Mouse (Mus musculus) lung, embryonic 14.5 days (tissue): ENCODE data around the gene Klhl30. TPM values are rescaled to one million over a fixed set of nuclear protein-coding genes. Genes with fewer than 3 reads are reported as not detected.

ENCODE experiments used
- ATAC-seq: fragments of 200-750 bp; cut with Nextera tagmentation; 2 replicates; pipeline ENCODE4 v1.8.0; 2017; ENCODE audit warnings: mild to moderate bottlenecking, moderate TSS enrichment, moderate library complexity; ENCODE audit not compliant: insufficient read depth
- DNase-seq: peaks from one replicate; pipeline ENCODE4 v3.0.0-alpha.2; 2015
- H3K27ac ChIP-seq: fragments of 300-500 bp; sonication (generic); 2 replicates; pipeline ENCODE4 v1.5.1; 2014; ENCODE audit warnings: low read depth, mild to moderate bottlenecking, moderate library complexity
- H3K27me3 ChIP-seq: fragments of 300-500 bp; sonication (generic); 2 replicates; pipeline ENCODE4 v1.6.1; 2014; ENCODE audit warnings: low read length, control low read depth; ENCODE audit not compliant: insufficient read depth
- H3K36me3 ChIP-seq: fragments of 300-500 bp; sonication (generic); 2 replicates; pipeline ENCODE4 v1.6.1; 2014; ENCODE audit warnings: control low read depth; ENCODE audit not compliant: insufficient read depth
- H3K4me1 ChIP-seq: fragments of 300-500 bp; sonication (generic); 2 replicates; pipeline ENCODE4 v1.6.1; 2014; ENCODE audit warnings: antibody characterized with exemption, control low read depth; ENCODE audit not compliant: insufficient read depth
- H3K4me2 ChIP-seq: fragments of 300-500 bp; sonication (generic); 2 replicates; pipeline ENCODE4 v1.6.1; 2014; ENCODE audit warnings: mild to moderate bottlenecking
- H3K4me3 ChIP-seq: fragments of 300-500 bp; sonication (generic); 2 replicates; pipeline ENCODE4 v1.5.1; 2014; ENCODE audit warnings: low read depth, low read length
- H3K9ac ChIP-seq: fragments of 300-500 bp; sonication (generic); 2 replicates; pipeline ENCODE4 v1.6.1; 2014
- H3K9me3 ChIP-seq: fragments of 300-500 bp; sonication (generic); 2 replicates; pipeline ENCODE4 v1.6.1; 2016; ENCODE audit warnings: low read depth, low read length, control low read depth
- CTCF ChIP-seq: IDR thresholded peaks from 2 replicates; pipeline ENCODE4 v1.5.1; 2016; ENCODE audit warnings: antibody characterized with exemption, low read depth
- WGBS: fragments of 180-500 bp; shearing (Covaris S2); extraction: QIAGEN DNeasy Blood & Tissue Kit; methylation state at CpG from one replicate; pipeline ENCODE4 v1.1.7; 2014; 5-methylcytosine and 5-hydroxymethylcytosine counted together
- polyA plus RNA-seq: library from polyadenylated mRNA; unstranded; fragments of >200 nt; fragmentation: Nextera tagmentation; extraction: Ambion mirVana; gene quantifications from 2 replicates; pipeline ENCODE4 v1.2.1, GENCODE M21; 2014

Klhl30 gene
- 0.08 and 1.3 TPM in 2 replicates for polyA plus RNA-seq

DNA sequence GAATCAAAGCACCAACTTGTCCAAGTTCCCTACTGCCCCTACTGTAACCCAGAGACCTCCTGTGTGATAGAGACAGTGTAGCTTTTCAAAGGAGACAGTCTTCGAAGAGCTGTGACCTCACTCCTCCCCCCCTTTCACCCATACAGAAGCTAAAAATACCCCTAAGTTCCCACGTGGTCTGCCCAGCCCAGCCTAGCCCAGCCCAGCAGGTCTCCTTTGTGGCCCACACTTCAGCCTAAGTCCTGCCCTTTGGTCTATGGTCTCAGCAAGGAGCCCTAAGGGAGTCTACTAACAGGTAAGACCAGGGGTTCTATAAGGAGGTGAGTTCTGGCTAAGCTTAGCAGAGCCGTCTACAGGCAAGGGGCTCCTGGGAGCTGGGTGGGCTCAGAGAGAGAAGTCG is at the start of gene Klhl30:
Gene Klhl30, plus strand, starts transcription at position 176 of the 400 bp plus-strand sequence.
- ATAC-seq (no peak), DNase-seq (no peak)
- Histone ChIP-seq H3K9me3 (no peaks in the 10 kb centered on the region), H3K4me3 (no peak within 1 kb of the TSS), H3K27me3 (peaks cover 10% of the 10 kb centered on the region), H3K9ac (no peak within 1 kb of the TSS), H3K27ac (no peak within 1 kb of the TSS), H3K4me1 (no peaks in the 10 kb centered on the region), H3K4me2 (no peak within 1 kb of the TSS), H3K36me3 (no peaks in the 10 kb centered on the region)
- TF ChIP-seq CTCF, result no peak
- 35% methylated on average over 4 of the region's 4 CpGs for WGBS

DNA sequence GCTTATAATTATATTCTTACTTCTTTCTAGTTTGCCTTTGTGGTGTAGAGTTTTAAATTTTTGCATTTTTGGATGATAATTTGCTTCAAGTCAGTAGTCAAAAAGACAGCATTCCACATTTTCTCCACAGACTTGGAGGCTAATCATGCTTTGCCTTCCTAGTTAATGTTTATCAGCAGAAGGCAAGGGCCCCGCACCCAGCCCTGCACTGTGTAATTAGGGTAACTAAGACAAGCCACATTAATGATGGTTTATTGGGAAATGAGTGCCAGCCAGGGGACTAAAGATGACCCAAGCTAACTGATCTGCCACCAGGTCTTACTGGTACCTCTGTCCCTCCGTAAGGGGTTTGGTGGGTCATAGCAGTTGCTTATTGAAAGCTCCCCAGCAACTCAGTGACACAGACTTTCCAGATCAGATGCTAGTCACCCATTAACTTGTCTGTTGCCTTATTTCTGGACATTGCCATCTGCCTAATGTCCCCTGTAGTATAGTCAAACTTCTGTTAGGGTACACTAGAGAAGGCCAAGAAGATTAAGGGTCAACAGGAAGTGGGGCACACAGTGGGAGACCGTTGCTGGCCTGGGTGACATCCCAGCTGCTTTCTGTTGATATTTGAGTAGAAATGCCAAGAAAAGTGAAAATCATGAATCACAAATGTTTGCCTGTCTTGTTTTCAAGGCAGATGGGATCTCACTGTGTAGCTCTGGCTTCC is 49.5 kb upstream of the Klhl30 start:
- H3K4me2 ChIP-seq, result no peak overlapping the region
- DNase-seq (peak; percentile 11), ATAC-seq (no peak)
- no peaks in the 10 kb centered on the region for H3K9me3 ChIP-seq
- H3K27ac ChIP-seq, result no peak overlapping the region
- H3K27me3 ChIP-seq, result no peaks in the 10 kb centered on the region
- H3K9ac ChIP-seq, result no peak overlapping the region
- no peak for TF ChIP-seq CTCF
- no peaks in the 10 kb centered on the region for H3K4me1 ChIP-seq
- no peak overlapping the region for H3K4me3 ChIP-seq
- H3K36me3 ChIP-seq, result 0 out of 2 replicates have a peak, but pooled peaks cover 10% of the 10 kb centered on the region
- WGBS, result 59% methylated on average over 3 of the region's 3 CpGs

DNA sequence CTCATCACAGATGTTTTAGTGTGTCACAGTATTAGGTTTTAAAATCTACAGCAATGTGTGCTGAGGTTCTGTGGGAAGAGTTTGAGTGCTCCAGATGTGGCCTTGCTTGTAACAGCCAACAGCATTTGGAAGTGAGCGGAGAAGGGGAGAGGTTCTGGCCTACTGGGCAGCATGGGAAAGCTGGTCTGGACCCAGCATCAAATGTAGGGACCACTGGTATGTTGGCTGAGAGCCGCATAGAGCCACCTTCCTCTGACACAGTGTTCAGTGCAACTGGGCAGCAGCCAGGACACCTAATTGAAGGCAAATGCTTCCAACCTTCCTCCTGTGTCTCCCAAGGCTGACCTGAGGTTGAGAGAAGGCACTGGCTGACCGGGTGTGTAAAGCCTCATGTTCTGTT is 48.8 kb upstream of the Klhl30 start:
- DNase-seq, result no peak
- no peak overlapping the region for H3K9ac ChIP-seq
- no peaks in the 10 kb centered on the region for H3K27me3 ChIP-seq
- WGBS, result 79% methylated on average over 3 of the region's 3 CpGs
- H3K36me3 ChIP-seq, result 0 out of 2 replicates have a peak, but pooled peaks cover 10% of the 10 kb centered on the region
- no peak for ATAC-seq
- no peak overlapping the region for H3K4me3 ChIP-seq
- H3K9me3 ChIP-seq, result no peaks in the 10 kb centered on the region
- no peak overlapping the region for H3K4me2 ChIP-seq
- no peaks in the 10 kb centered on the region for H3K4me1 ChIP-seq
- no peak for TF ChIP-seq CTCF
- H3K27ac ChIP-seq, result no peak overlapping the region

GRCm38 (mm10) chr1:91304621-91305020 is 46.2 kb upstream of the Klhl30 start:
- no peaks in the 10 kb centered on the region for H3K27me3 ChIP-seq
- no peak for DNase-seq
- H3K4me1 ChIP-seq, result no peaks in the 10 kb centered on the region
- H3K27ac ChIP-seq, result no peak overlapping the region
- no peak overlapping the region for H3K4me2 ChIP-seq
- TF ChIP-seq CTCF, result no peak
- H3K36me3 ChIP-seq, result peaks cover 21% of the 10 kb centered on the region
- no peak for ATAC-seq
- no peaks in the 10 kb centered on the region for H3K9me3 ChIP-seq
- H3K4me3 ChIP-seq, result no peak overlapping the region
- WGBS, result 90% methylated on average over 4 of the region's 4 CpGs
- H3K9ac ChIP-seq, result no peak overlapping the region

DNA sequence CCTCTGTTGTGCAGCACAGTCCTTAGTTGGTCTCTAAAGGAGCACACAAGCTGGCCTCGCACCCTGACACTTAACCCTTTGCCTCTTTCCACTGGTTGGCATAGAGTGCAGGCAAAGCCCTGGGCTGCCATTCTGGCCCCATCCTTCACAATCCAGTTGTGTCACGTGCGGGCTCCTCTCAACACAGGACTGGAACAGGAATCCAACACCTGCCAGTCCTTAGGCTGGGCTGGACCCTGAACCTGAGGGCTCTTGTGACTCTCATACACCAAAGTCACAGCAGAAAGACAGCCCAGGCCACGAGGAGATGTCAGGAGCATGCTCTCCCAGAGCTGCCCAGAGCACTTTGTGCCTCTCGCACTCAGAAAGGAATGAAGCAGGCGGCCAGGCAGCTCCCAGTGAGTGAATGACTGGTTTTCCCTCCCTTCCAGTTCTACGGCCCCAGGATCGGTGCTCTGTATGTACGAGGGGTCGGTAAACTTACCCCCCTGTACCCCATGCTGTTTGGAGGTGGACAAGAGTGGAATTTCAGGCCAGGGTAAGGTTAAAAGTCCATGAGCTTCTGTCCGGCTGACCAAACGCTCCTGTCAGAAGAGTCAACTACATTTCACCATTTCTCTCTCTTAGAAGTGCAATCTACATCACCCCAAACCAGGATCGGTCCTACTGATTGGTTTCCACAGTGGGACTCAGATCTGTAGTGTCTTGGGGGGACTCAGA is 41.3 kb upstream of the Klhl30 start:
- H3K9ac ChIP-seq, result no peak overlapping the region
- no peak for DNase-seq
- H3K4me1 ChIP-seq, result no peaks in the 10 kb centered on the region
- H3K27me3 ChIP-seq, result no peaks in the 10 kb centered on the region
- WGBS, result 85% methylated on average over 13 of the region's 13 CpGs
- no peak overlapping the region for H3K4me3 ChIP-seq
- H3K4me2 ChIP-seq, result no peak overlapping the region
- peaks cover 31% of the 10 kb centered on the region for H3K36me3 ChIP-seq
- no peak overlapping the region for H3K27ac ChIP-seq
- no peak for TF ChIP-seq CTCF
- no peaks in the 10 kb centered on the region for H3K9me3 ChIP-seq
- ATAC-seq, result no peak

DNA sequence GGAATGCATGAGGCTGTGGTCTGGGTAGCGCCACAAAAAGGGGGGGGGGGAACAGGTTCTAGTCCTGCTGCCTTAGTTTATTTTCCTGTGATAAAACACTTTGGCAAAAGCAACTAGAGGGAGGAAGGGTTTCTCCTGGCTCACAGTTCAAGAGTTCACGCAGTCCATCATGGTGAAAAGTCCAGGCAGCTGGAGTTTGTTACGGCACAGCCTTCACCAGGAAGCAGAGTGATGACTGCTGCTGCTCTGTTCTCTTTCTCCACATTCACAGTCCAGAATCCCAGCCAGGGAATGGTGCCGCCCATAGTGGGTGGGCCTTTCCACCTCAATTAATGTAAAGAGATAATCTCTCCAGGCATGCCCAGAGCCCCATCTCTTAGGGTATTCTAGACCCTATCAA is 38.5 kb upstream of the Klhl30 start:
- 72% methylated on average over 4 of the region's 4 CpGs for WGBS
- no peak for TF ChIP-seq CTCF
- H3K4me2 ChIP-seq, result no peak overlapping the region

GRCm38 (mm10) chr1:91313251-91313650 is 37.6 kb upstream of the Klhl30 start:
- 45% methylated on average over 5 of the region's 5 CpGs for WGBS
- H3K27ac ChIP-seq, result no peak overlapping the region
- ATAC-seq, result peak; percentile 33; the same call in 1 of the 2 replicates
- no peak overlapping the region for H3K4me2 ChIP-seq
- H3K36me3 ChIP-seq, result peaks cover 18% of the 10 kb centered on the region
- DNase-seq, result peak; percentile 52
- no peaks in the 10 kb centered on the region for H3K27me3 ChIP-seq
- no peak overlapping the region for H3K4me3 ChIP-seq
- H3K4me1 ChIP-seq, result no peaks in the 10 kb centered on the region
- no peak for TF ChIP-seq CTCF
- H3K9ac ChIP-seq, result no peak overlapping the region
- no peaks in the 10 kb centered on the region for H3K9me3 ChIP-seq

More for the DNA sequence above, 38.5 kb upstream of the Klhl30 start:
- Histone ChIP-seq H3K9ac (no peak overlapping the region), H3K4me1 (no peaks in the 10 kb centered on the region), H3K9me3 (no peaks in the 10 kb centered on the region), H3K4me3 (no peak overlapping the region), H3K36me3 (peaks cover 21% of the 10 kb centered on the region), H3K27ac (no peak overlapping the region), H3K27me3 (no peaks in the 10 kb centered on the region)
- DNase-seq (peak; percentile 74), ATAC-seq (no peak; the same call in 1 of the 2 replicates)
